Mouse (Mus musculus) telencephalon, adult 2 months (tissue): ENCODE results near the gene Il1r1.

Experiments used
- DNase-seq: peaks from one replicate; pipeline ENCODE4 v3.0.0-alpha.2; 2011; ENCODE audit warnings: low read depth, low spot score

Gene Il1r1

GRCm38 (mm10) chr1:40362784-40363183 lies 137.9 kb downstream of the Il1r1 start:
- no peak for DNase-seq
